Mouse (Mus musculus) bone marrow, adult 2 months (tissue): ENCODE data around the gene Gm11214.

Experiments used
- CTCF ChIP-seq: fragments of 200-500 bp; IDR thresholded peaks from 2 replicates; pipeline ENCODE4 v1.5.1; 2011; ENCODE audit warnings: low read length, control low read depth; ENCODE audit not compliant: control insufficient read depth, insufficient read depth
- POLR2A ChIP-seq: fragments of 200-500 bp; IDR thresholded peaks from 2 replicates; pipeline ENCODE4 v1.6.1; 2011; ENCODE audit warnings: low read depth, mild to moderate bottlenecking, control low read depth, low read length, borderline replicate concordance; ENCODE audit not compliant: control insufficient read depth

DNA sequence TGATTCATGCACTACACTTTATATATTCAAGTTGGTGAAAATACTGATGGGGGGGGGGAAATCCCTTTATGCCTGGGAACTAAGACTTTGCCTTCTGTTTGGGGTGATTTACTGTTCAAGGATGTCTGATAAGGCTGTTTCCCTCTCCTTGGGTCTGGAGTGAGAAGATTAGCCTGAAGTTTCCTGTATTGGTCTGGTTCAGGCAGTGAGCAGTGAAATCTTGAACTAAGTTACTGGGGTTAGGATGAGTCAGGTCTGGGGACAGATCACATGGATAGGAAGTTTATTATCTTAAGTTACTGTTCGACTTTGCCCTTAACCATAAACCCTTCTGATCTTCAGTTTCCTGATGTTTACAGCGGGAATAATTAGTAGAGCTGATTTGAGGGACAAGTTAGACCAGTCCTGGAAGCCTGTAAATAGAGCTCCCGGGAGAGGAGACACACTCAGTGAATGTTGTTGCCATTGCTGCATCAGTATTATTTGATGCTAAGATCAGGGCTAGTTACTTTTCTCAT is 37.6 kb downstream of the Gm11214 start:
- TF ChIP-seq CTCF (no peak), POLR2A (no peak)
